ENCODE assay signal across 10 mouse cellular contexts in genomic region chr1:80630179-80631149, GRCm38 (mm10).
DNase-seq lines count a peak whose midpoint lies in the region; ATAC-seq lines count a peak whose summit lies in the region.
"Had no signal": no experiment of that assay in that cellular context is flagged by ENCODE, and none has a peak within 500 bp of the region (broad histone marks: within the 10 kb centered on the region; RNA-seq: fewer than 3 reads in every experiment).

No protein-coding gene starts in this region.

- no peaks in the 10 kb centered on the region for H3K27me3 ChIP-seq in embryonic facial prominence, embryonic 10.5 days (replicated peaks; ENCODE audit: low read depth, poor library complexity, severe bottlenecking)
- H3K27me3 ChIP-seq in hindbrain, embryonic 13.5 days: no peaks in the 10 kb centered on the region
- H3K27me3 ChIP-seq in midbrain, embryonic 15.5 days (replicated peaks): no peaks in the 10 kb centered on the region
- H3K27me3 ChIP-seq: heart, embryonic 15.5 days had no signal

- H3K4me3 ChIP-seq in embryonic facial prominence, embryonic 10.5 days: no peak overlapping the region
- no peak overlapping the region for H3K4me3 ChIP-seq in hindbrain, embryonic 13.5 days
- no peak overlapping the region for H3K4me3 ChIP-seq in midbrain, embryonic 15.5 days
- H3K4me3 ChIP-seq: erythroblast, embryonic 14.5 days; heart, embryonic 15.5 days had no signal

- H3K9me3 ChIP-seq in embryonic facial prominence, embryonic 10.5 days: no peaks in the 10 kb centered on the region
- H3K9me3 ChIP-seq in hindbrain, embryonic 13.5 days: no peaks in the 10 kb centered on the region
- H3K9me3 ChIP-seq in midbrain, embryonic 15.5 days: no peaks in the 10 kb centered on the region
- H3K9me3 ChIP-seq: heart, embryonic 15.5 days had no signal

- peaks cover 13% of the 10 kb centered on the region for H3K4me1 ChIP-seq in embryonic facial prominence, embryonic 10.5 days
- peaks cover 10% of the 10 kb centered on the region for H3K4me1 ChIP-seq in hindbrain, embryonic 13.5 days (replicated peaks)
- peaks cover 5% of the 10 kb centered on the region; the same call in 1 of the 2 replicates for H3K4me1 ChIP-seq in midbrain, embryonic 15.5 days
- H3K4me1 ChIP-seq: heart, embryonic 15.5 days had no signal

- H3K9ac ChIP-seq in hindbrain, embryonic 13.5 days: no peak overlapping the region
- no peak overlapping the region for H3K9ac ChIP-seq in midbrain, embryonic 15.5 days
- H3K9ac ChIP-seq: heart, embryonic 15.5 days had no signal

- WGBS in embryonic facial prominence, embryonic 10.5 days: 64% methylated on average over 5 of the region's 5 CpGs
- 29% methylated on average over 5 of the region's 5 CpGs for whole genome bisulfite sequencing in hindbrain, embryonic 13.5 days
- 42% methylated on average over 5 of the region's 5 CpGs for WGBS in midbrain, embryonic 15.5 days

- peak; percentile 86 for ATAC-seq in hindbrain, embryonic 13.5 days (ENCODE audit: low FRiP score)
- ATAC-seq in midbrain, embryonic 15.5 days (replicated peaks): peak; percentile 87

- no peak overlapping the region for H3K4me2 ChIP-seq in hindbrain, embryonic 13.5 days
- no peak overlapping the region for H3K4me2 ChIP-seq in midbrain, embryonic 15.5 days
- H3K4me2 ChIP-seq: heart, embryonic 15.5 days had no signal

- peak; percentile 11 for DNase-seq in adrenal gland, postnatal 10 days
- no peak for DNase-seq in adrenal gland, adult 2 months
- DNase-seq in embryonic facial prominence, embryonic 10.5 days (ENCODE audit: low spot score): peak; percentile 20
- no peak for DNase-seq in urinary bladder, adult 2 months (ENCODE audit: low spot score)
- no peak for DNase-seq in natural killer cell, adult 2 months (ENCODE audit: low spot score in 2 of 2)
- no peak for DNase-seq in B cell, adult 2 months

- H3K27ac ChIP-seq in embryonic facial prominence, embryonic 10.5 days (replicated peaks): peak overlapping the region; percentile 59
- H3K27ac ChIP-seq in hindbrain, embryonic 13.5 days: peak overlapping the region; percentile 66
- H3K27ac ChIP-seq in midbrain, embryonic 15.5 days: peak overlapping the region; percentile 65
- H3K27ac ChIP-seq: heart, embryonic 15.5 days had no signal

- H3K36me3 ChIP-seq in embryonic facial prominence, embryonic 10.5 days (replicated peaks): no peaks in the 10 kb centered on the region
- H3K36me3 ChIP-seq in hindbrain, embryonic 13.5 days: no peaks in the 10 kb centered on the region
- no peaks in the 10 kb centered on the region for H3K36me3 ChIP-seq in midbrain, embryonic 15.5 days (replicated peaks)
- H3K36me3 ChIP-seq: heart, embryonic 15.5 days had no signal

Comparison
In these comparisons a context has a peak if more than half of its experiments do, and no peak if none do; other contexts are left out.
1. DNase-seq: peak in adrenal gland, postnatal 10 days (single experiment) and embryonic facial prominence, embryonic 10.5 days (single experiment); none in adrenal gland, adult 2 months (single experiment), urinary bladder, adult 2 months (single experiment), natural killer cell, adult 2 months (0 of 2) and B cell, adult 2 months (0 of 2).
2. Peak in every context shown above with its lines, with median percentiles within 50 percentile points of each other: H3K27ac ChIP-seq.